Mouse (Mus musculus) neural tube, embryonic 15.5 days (tissue): ENCODE results near the gene Fgfr2. TPM values are rescaled to one million over a fixed set of nuclear protein-coding genes. Genes with fewer than 3 reads are reported as not detected.

Experiments
- ATAC-seq: fragments of 200-750 bp; cut with Nextera tagmentation; 2 replicates; pipeline ENCODE4 v1.8.0; 2017; ENCODE audit warnings: mild to moderate bottlenecking, moderate TSS enrichment, moderate library complexity; ENCODE audit not compliant: low FRiP score
- H3K27ac ChIP-seq: fragments of 300-500 bp; sonication (generic); replicated peaks from 2 replicates; pipeline ENCODE4 v1.5.1; 2015; ENCODE audit warnings: mild to moderate bottlenecking, inconsistent platforms
- H3K27me3 ChIP-seq: fragments of 300-500 bp; sonication (generic); replicated peaks from 2 replicates; pipeline ENCODE4 v1.6.1; 2015; ENCODE audit warnings: inconsistent platforms
- H3K36me3 ChIP-seq: fragments of 300-500 bp; sonication (generic); 2 replicates; pipeline ENCODE4 v1.6.1; 2015; ENCODE audit warnings: inconsistent platforms
- H3K4me1 ChIP-seq: fragments of 300-500 bp; sonication (generic); 2 replicates; pipeline ENCODE4 v1.6.1; 2015; ENCODE audit warnings: inconsistent platforms
- H3K4me2 ChIP-seq: fragments of 300-500 bp; sonication (generic); 2 replicates; pipeline ENCODE4 v1.6.1; 2015; ENCODE audit warnings: inconsistent platforms, mild to moderate bottlenecking, moderate library complexity
- H3K4me3 ChIP-seq: fragments of 300-500 bp; sonication (generic); replicated peaks from 2 replicates; pipeline ENCODE4 v1.5.1; 2015; ENCODE audit warnings: mild to moderate bottlenecking, inconsistent platforms
- H3K9ac ChIP-seq: fragments of 300-500 bp; sonication (generic); replicated peaks from 2 replicates; pipeline ENCODE4 v1.6.1; 2015; ENCODE audit warnings: mild to moderate bottlenecking, inconsistent platforms
- H3K9me3 ChIP-seq: fragments of 300-500 bp; sonication (generic); replicated peaks from 2 replicates; pipeline ENCODE4 v1.6.1; 2016; ENCODE audit warnings: inconsistent platforms
- WGBS: fragments of 180-500 bp; shearing (Covaris S2); methylation state at CpG from one replicate; pipeline ENCODE4 v1.1.7; 2015; ENCODE audit warnings: mixed read lengths; 5-methylcytosine and 5-hydroxymethylcytosine counted together
- polyA plus RNA-seq: library from polyadenylated mRNA; unstranded; fragments of >200 nt; fragmentation: Nextera tagmentation; extraction: Ambion mirVana; gene quantifications from 2 replicates; pipeline ENCODE4 v1.2.1, GENCODE M21; 2015

Gene Fgfr2
- polyA plus RNA-seq, 1 experiment from 2014 or later: 21.2 TPM

- H3K9me3 ChIP-seq: no peaks in the 10 kb centered on the region
- no peak overlapping the region for H3K4me3 ChIP-seq
- no peak overlapping the region for H3K4me2 ChIP-seq
- H3K27ac ChIP-seq: no peak overlapping the region
- H3K4me1 ChIP-seq: no peaks in the 10 kb centered on the region
- no peak overlapping the region for H3K9ac ChIP-seq
- no peak for ATAC-seq
- H3K27me3 ChIP-seq: peaks cover 41% of the 10 kb centered on the region
- H3K36me3 ChIP-seq: no peaks in the 10 kb centered on the region
- WGBS: 58% methylated on average over 5 of the region's 5 CpGs
These were observed 1241.1 kb downstream of the Fgfr2 start for GRCm38 (mm10) chr7:131881876-131882615.

GRCm38 (mm10) chr7:131880150-131880549, 1243.0 kb downstream of the Fgfr2 start:
- 90% methylated on average over 5 of the region's 5 CpGs for WGBS
- ATAC-seq: no peak
- no peak overlapping the region for H3K9ac ChIP-seq
- no peak overlapping the region for H3K27ac ChIP-seq
- H3K4me3 ChIP-seq: no peak overlapping the region
- H3K27me3 ChIP-seq: peaks cover 35% of the 10 kb centered on the region
- no peaks in the 10 kb centered on the region for H3K36me3 ChIP-seq
- H3K4me2 ChIP-seq: no peak overlapping the region
- H3K9me3 ChIP-seq: no peaks in the 10 kb centered on the region
- H3K4me1 ChIP-seq: no peaks in the 10 kb centered on the region

- Histone ChIP-seq H3K27me3 (peaks cover 32% of the 10 kb centered on the region), H3K4me3 (no peak overlapping the region), H3K27ac (no peak overlapping the region), H3K36me3 (no peaks in the 10 kb centered on the region), H3K4me1 (no peaks in the 10 kb centered on the region), H3K9ac (no peak overlapping the region), H3K9me3 (no peaks in the 10 kb centered on the region), H3K4me2 (no peak overlapping the region)
- WGBS: 86% methylated on average over 8 of the region's 8 CpGs
- ATAC-seq: no peak
These were observed 1244.3 kb downstream of the Fgfr2 start for GRCm38 (mm10) chr7:131878846-131879245.

- Histone ChIP-seq H3K4me2 (no peak overlapping the region), H3K4me1 (no peaks in the 10 kb centered on the region), H3K4me3 (no peak overlapping the region), H3K36me3 (no peaks in the 10 kb centered on the region), H3K27me3 (0 out of 2 replicates have a peak, but pooled peaks cover 2% of the 10 kb centered on the region), H3K9me3 (no peaks in the 10 kb centered on the region), H3K9ac (no peak overlapping the region), H3K27ac (no peak overlapping the region)
- no peak for ATAC-seq
These were observed 1262.0 kb downstream of the Fgfr2 start for GRCm38 (mm10) chr7:131861157-131861556.

GRCm38 (mm10) chr7:131855641-131856040, 1267.5 kb downstream of the Fgfr2 start:
- Histone ChIP-seq H3K4me1 (0 out of 2 replicates have a peak, but pooled peaks cover 4% of the 10 kb centered on the region), H3K4me3 (no peak overlapping the region), H3K4me2 (no peak overlapping the region), H3K27me3 (no peaks in the 10 kb centered on the region; the same call in 1 of the 2 replicates), H3K27ac (no peak overlapping the region), H3K9ac (no peak overlapping the region), H3K36me3 (no peaks in the 10 kb centered on the region), H3K9me3 (no peaks in the 10 kb centered on the region)
- ATAC-seq: no peak
- WGBS: 97% methylated on average over 2 of the region's 2 CpGs

- H3K36me3 ChIP-seq: no peaks in the 10 kb centered on the region
- ATAC-seq: no peak
- peaks cover 19% of the 10 kb centered on the region for H3K4me1 ChIP-seq
- H3K4me3 ChIP-seq: no peak overlapping the region
- H3K9me3 ChIP-seq: no peaks in the 10 kb centered on the region
- WGBS: 16% methylated on average over 4 of the region's 4 CpGs
- H3K27me3 ChIP-seq: peaks cover 7% of the 10 kb centered on the region; the same call in 1 of the 2 replicates
- H3K9ac ChIP-seq: no peak overlapping the region
- no peak overlapping the region for H3K27ac ChIP-seq
- H3K4me2 ChIP-seq: no peak overlapping the region
These were observed 1272.6 kb downstream of the Fgfr2 start for GRCm38 (mm10) chr7:131850579-131850978.

GRCm38 (mm10) chr7:131846066-131846905, 1276.9 kb downstream of the Fgfr2 start:
- Histone ChIP-seq H3K9me3 (no peaks in the 10 kb centered on the region), H3K27ac (no peak overlapping the region), H3K4me2 (no peak overlapping the region), H3K4me1 (peaks cover 22% of the 10 kb centered on the region), H3K27me3 (0 out of 2 replicates have a peak, but pooled peaks cover 7% of the 10 kb centered on the region), H3K4me3 (no peak overlapping the region), H3K9ac (no peak overlapping the region), H3K36me3 (no peaks in the 10 kb centered on the region)
- WGBS: 34% methylated on average over 20 of the region's 20 CpGs
- no peak for ATAC-seq

- ATAC-seq: no peak
- Histone ChIP-seq H3K27ac (no peak overlapping the region), H3K9me3 (no peaks in the 10 kb centered on the region), H3K9ac (no peak overlapping the region), H3K4me2 (no peak overlapping the region), H3K36me3 (no peaks in the 10 kb centered on the region), H3K4me3 (no peak overlapping the region), H3K27me3 (peaks cover 4% of the 10 kb centered on the region; the same call in 1 of the 2 replicates), H3K4me1 (0 out of 2 replicates have a peak, but pooled peaks cover 4% of the 10 kb centered on the region)
- WGBS: 94% methylated on average over 1 of the region's 1 CpGs
These were observed 1292.9 kb downstream of the Fgfr2 start for GRCm38 (mm10) chr7:131830261-131830660.

- H3K4me1 ChIP-seq: peaks cover 8% of the 10 kb centered on the region; the same call in 1 of the 2 replicates
- no peak overlapping the region for H3K4me2 ChIP-seq
- H3K27me3 ChIP-seq: peaks cover 7% of the 10 kb centered on the region; the same call in 1 of the 2 replicates
- no peak overlapping the region for H3K4me3 ChIP-seq
- H3K27ac ChIP-seq: no peak overlapping the region
- H3K9ac ChIP-seq: no peak overlapping the region
- 63% methylated on average over 5 of the region's 5 CpGs for WGBS
- H3K9me3 ChIP-seq: no peaks in the 10 kb centered on the region
- no peak for ATAC-seq
- no peaks in the 10 kb centered on the region for H3K36me3 ChIP-seq
These were observed 1296.3 kb downstream of the Fgfr2 start for GRCm38 (mm10) chr7:131826811-131827210.

GRCm38 (mm10) chr7:131817976-131818375, 1305.2 kb downstream of the Fgfr2 start:
- Histone ChIP-seq H3K4me3 (no peak overlapping the region), H3K4me1 (peaks cover 4% of the 10 kb centered on the region; the same call in 1 of the 2 replicates), H3K27me3 (peaks cover 14% of the 10 kb centered on the region), H3K4me2 (no peak overlapping the region), H3K9me3 (no peaks in the 10 kb centered on the region), H3K9ac (no peak overlapping the region), H3K27ac (no peak overlapping the region), H3K36me3 (no peaks in the 10 kb centered on the region)
- WGBS: 76% methylated on average over 6 of the region's 6 CpGs
- no peak for ATAC-seq

- Histone ChIP-seq H3K9me3 (no peaks in the 10 kb centered on the region), H3K27me3 (peaks cover 14% of the 10 kb centered on the region), H3K36me3 (no peaks in the 10 kb centered on the region), H3K27ac (no peak overlapping the region), H3K4me3 (no peak overlapping the region), H3K9ac (no peak overlapping the region), H3K4me1 (no peaks in the 10 kb centered on the region), H3K4me2 (no peak overlapping the region)
- 76% methylated on average over 2 of the region's 2 CpGs for WGBS
- no peak for ATAC-seq
These were observed 1306.5 kb downstream of the Fgfr2 start for GRCm38 (mm10) chr7:131816641-131817040.

- Histone ChIP-seq H3K4me1 (no peaks in the 10 kb centered on the region), H3K4me3 (no peak overlapping the region), H3K27ac (no peak overlapping the region), H3K9me3 (no peaks in the 10 kb centered on the region), H3K36me3 (no peaks in the 10 kb centered on the region), H3K27me3 (peaks cover 37% of the 10 kb centered on the region), H3K9ac (no peak overlapping the region), H3K4me2 (no peak overlapping the region)
- WGBS: 92% methylated on average over 6 of the region's 6 CpGs
- no peak for ATAC-seq
These were observed 1311.0 kb downstream of the Fgfr2 start for GRCm38 (mm10) chr7:131812116-131812515.
